ENCODE assay signal across 18 mouse cellular contexts in the genomic region with DNA sequence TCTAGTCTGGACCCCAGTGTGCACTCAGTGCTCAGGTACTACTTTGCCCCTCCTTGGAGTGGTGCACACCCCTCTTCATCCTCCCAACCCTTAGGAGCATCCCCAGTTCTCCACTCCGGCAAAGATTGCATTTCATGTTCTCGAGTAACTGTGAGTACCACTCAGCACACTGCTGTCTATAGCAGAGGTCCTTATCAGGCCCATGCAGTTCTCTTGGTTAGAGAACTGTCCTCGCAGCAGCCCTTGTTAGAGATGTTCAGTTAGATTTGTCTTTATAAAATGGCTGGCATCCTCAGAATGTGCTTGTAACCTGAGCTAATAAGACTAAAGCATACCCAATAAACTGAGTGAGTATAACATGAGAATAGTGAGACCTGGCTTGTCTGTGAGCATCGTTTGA. TPM values are rescaled to one million over a fixed set of nuclear protein-coding genes. Genes with fewer than 3 reads are reported as not detected.
DNase-seq lines count a peak whose midpoint lies in the region; ATAC-seq and TF ChIP-seq lines count a peak whose summit lies in the region.
"Had no signal": no experiment of that assay in that cellular context is flagged by ENCODE, and none has a peak within 500 bp of the region (broad histone marks: within the 10 kb centered on the region; RNA-seq: fewer than 3 reads in every experiment).

No protein-coding gene starts in this region.

- no peak for ATAC-seq in hindbrain, embryonic 13.5 days (ENCODE audit: low FRiP score)
- ATAC-seq in common myeloid progenitor, adult 5-6 weeks (replicated peaks; ENCODE audit: low read depth, poor library complexity, severe bottlenecking), result peak; percentile 39; the same call in 1 of the 2 replicates
- 0 out of 2 replicates have a peak, but pooled peaks have one; percentile 52 for ATAC-seq in liver, embryonic 12.5 days
- ATAC-seq in liver, postnatal 0 days, result peak; percentile 15; the same call in 1 of the 2 replicates
- ATAC-seq: forebrain, embryonic 13.5 days had no signal

- peaks cover 35% of the 10 kb centered on the region for H3K4me1 ChIP-seq in hindbrain, embryonic 10.5 days (replicated peaks)
- peaks cover 29% of the 10 kb centered on the region for H3K4me1 ChIP-seq in hindbrain, embryonic 13.5 days (replicated peaks)
- peaks cover 15% of the 10 kb centered on the region for H3K4me1 ChIP-seq in liver, embryonic 12.5 days
- H3K4me1 ChIP-seq in liver, postnatal 0 days (ENCODE audit: insufficient read depth), result peaks cover under 1% of the 10 kb centered on the region

- TF ChIP-seq CTCF in liver, postnatal 0 days (IDR thresholded peaks at IDR 0.05; ENCODE audit: low read depth), result no peak

- WGBS in hindbrain, embryonic 10.5 days, result 92% methylated on average over 4 of the region's 4 CpGs
- WGBS in hindbrain, embryonic 13.5 days, result 91% methylated on average over 4 of the region's 4 CpGs
- WGBS in liver, embryonic 12.5 days (ENCODE audit: insufficient replicate concordance), result 47% methylated on average over 4 of the region's 4 CpGs
- 55% methylated on average over 4 of the region's 4 CpGs for WGBS in liver, postnatal 0 days (ENCODE audit: insufficient replicate concordance)

- H3K27me3 ChIP-seq in hindbrain, embryonic 10.5 days (ENCODE audit: insufficient read depth, poor library complexity, severe bottlenecking), result no peaks in the 10 kb centered on the region
- no peaks in the 10 kb centered on the region for H3K27me3 ChIP-seq in hindbrain, embryonic 13.5 days
- H3K27me3 ChIP-seq in liver, embryonic 12.5 days (replicated peaks), result no peaks in the 10 kb centered on the region
- no peaks in the 10 kb centered on the region for H3K27me3 ChIP-seq in liver, postnatal 0 days (ENCODE audit: insufficient read depth, low read length)
- H3K27me3 ChIP-seq: embryonic facial prominence, embryonic 12.5 days; forebrain, embryonic 13.5 days had no signal

- H3K4me2 ChIP-seq in hindbrain, embryonic 13.5 days, result no peak overlapping the region
- no peak overlapping the region for H3K4me2 ChIP-seq in liver, embryonic 12.5 days
- no peak overlapping the region for H3K4me2 ChIP-seq in liver, postnatal 0 days (ENCODE audit: low read depth, low read length)
- H3K4me2 ChIP-seq: embryonic facial prominence, embryonic 12.5 days; forebrain, embryonic 13.5 days; hindbrain, embryonic 14.5 days had no signal

- no peak for TF ChIP-seq EP300 in liver, postnatal 0 days (IDR thresholded peaks at IDR 0.05; ENCODE audit: low read depth)

- DNase-seq in hindbrain, embryonic 10.5 days (ENCODE audit: low spot score), result no peak
- DNase-seq in liver, postnatal 0 days, result no peak
- DNase-seq in kidney, postnatal 4 days, result no peak
- DNase-seq in urinary bladder, postnatal 10 days (ENCODE audit: low spot score), result no peak
- no peak for DNase-seq in lung, postnatal 14 days
- DNase-seq: adrenal gland, postnatal 10 days; cerebellum, adult 11 months; cerebellum, postnatal 10 days; gastrocnemius, adult 2 months; gastrocnemius, postnatal 25 days; heart, postnatal 10 days; heart, postnatal 4 days had no signal

- no peak overlapping the region for H3K4me3 ChIP-seq in hindbrain, embryonic 10.5 days
- H3K4me3 ChIP-seq in hindbrain, embryonic 13.5 days, result no peak overlapping the region
- no peak overlapping the region for H3K4me3 ChIP-seq in liver, embryonic 12.5 days
- H3K4me3 ChIP-seq in liver, postnatal 0 days (ENCODE audit: low read depth, low read length), result no peak overlapping the region
- H3K4me3 ChIP-seq: embryonic facial prominence, embryonic 12.5 days; forebrain, embryonic 13.5 days; gastrocnemius, adult 2 months had no signal

- H3K36me3 ChIP-seq in hindbrain, embryonic 10.5 days, result peaks cover 88% of the 10 kb centered on the region
- peaks cover 53% of the 10 kb centered on the region for H3K36me3 ChIP-seq in hindbrain, embryonic 13.5 days
- peaks cover 85% of the 10 kb centered on the region for H3K36me3 ChIP-seq in liver, embryonic 12.5 days
- H3K36me3 ChIP-seq in liver, postnatal 0 days (replicated peaks; ENCODE audit: insufficient read depth, low read length), result peaks cover 52% of the 10 kb centered on the region

- H3K9ac ChIP-seq in hindbrain, embryonic 13.5 days, result no peak overlapping the region
- H3K9ac ChIP-seq in liver, embryonic 12.5 days, result no peak overlapping the region
- H3K9ac ChIP-seq in liver, postnatal 0 days (replicated peaks), result no peak overlapping the region
- H3K9ac ChIP-seq: embryonic facial prominence, embryonic 12.5 days; forebrain, embryonic 13.5 days; hindbrain, embryonic 14.5 days had no signal

- peak overlapping the region; percentile 36; the same call in 1 of the 2 replicates for H3K27ac ChIP-seq in hindbrain, embryonic 10.5 days
- H3K27ac ChIP-seq in hindbrain, embryonic 13.5 days, result no peak overlapping the region
- H3K27ac ChIP-seq in liver, embryonic 12.5 days, result no peak overlapping the region
- H3K27ac ChIP-seq in liver, postnatal 0 days (ENCODE audit: low read depth), result no peak overlapping the region
- H3K27ac ChIP-seq: embryonic facial prominence, embryonic 12.5 days; forebrain, embryonic 13.5 days; gastrocnemius, adult 2 months; hindbrain, embryonic 14.5 days had no signal

- no peaks in the 10 kb centered on the region for H3K9me3 ChIP-seq in hindbrain, embryonic 10.5 days
- H3K9me3 ChIP-seq in hindbrain, embryonic 13.5 days, result no peaks in the 10 kb centered on the region
- H3K9me3 ChIP-seq in liver, embryonic 12.5 days (replicated peaks), result no peaks in the 10 kb centered on the region
- no peaks in the 10 kb centered on the region for H3K9me3 ChIP-seq in liver, postnatal 0 days (ENCODE audit: low read length)
- H3K9me3 ChIP-seq: embryonic facial prominence, embryonic 12.5 days; forebrain, embryonic 13.5 days had no signal

RNA-seq across cellular contexts. Expression of gene E2f6, which starts 6.4 kb away (rescaled TPM):
- polyA plus RNA-seq in hindbrain, embryonic 10.5 days (2016; fragmentation: Nextera tagmentation; extraction: Ambion mirVana), result 65.4 TPM in 2 replicates
- polyA plus RNA-seq in hindbrain, embryonic 13.5 days (2015; fragmentation: Nextera tagmentation; extraction: Ambion mirVana), result 35.5 and 37.5 TPM in 2 replicates
- 38.9 and 54.0 TPM in 2 replicates for total RNA-seq in common myeloid progenitor, adult 5-6 weeks (2017)
- 39.8 TPM in 2 replicates for polyA plus RNA-seq in liver, embryonic 12.5 days (2016; fragmentation: Nextera tagmentation; extraction: Ambion mirVana)
- 9.0 and 9.2 TPM in 2 replicates for polyA plus RNA-seq in liver, postnatal 0 days (2015; fragmentation: Nextera tagmentation; extraction: Ambion mirVana)

RNA-seq across cellular contexts. Expression of gene Greb1, which starts 16.5 kb away (rescaled TPM):
- polyA plus RNA-seq in hindbrain, embryonic 10.5 days (2016; fragmentation: Nextera tagmentation; extraction: Ambion mirVana), result 19.0 and 28.1 TPM in 2 replicates
- polyA plus RNA-seq in hindbrain, embryonic 13.5 days (2015; fragmentation: Nextera tagmentation; extraction: Ambion mirVana), result 1.5 and 2.5 TPM in 2 replicates
- 0.05 TPM in 1 of 2 replicates, not detected in the other for total RNA-seq in common myeloid progenitor, adult 5-6 weeks (2017)
- 1.7 and 1.9 TPM in 2 replicates for polyA plus RNA-seq in liver, embryonic 12.5 days (2016; fragmentation: Nextera tagmentation; extraction: Ambion mirVana)
- 0.12 and 0.22 TPM in 2 replicates for polyA plus RNA-seq in liver, postnatal 0 days (2015; fragmentation: Nextera tagmentation; extraction: Ambion mirVana)
